Mouse (Mus musculus) stomach, postnatal 0 days (tissue): ENCODE results near the gene Ttc4. TPM values are rescaled to one million over a fixed set of nuclear protein-coding genes. Genes with fewer than 3 reads are reported as not detected.

Experiments
- ATAC-seq: fragments of 200-750 bp; cut with Nextera tagmentation; 2 replicates; pipeline ENCODE4 v1.8.0; 2017; ENCODE audit not compliant: low FRiP score, low TSS enrichment
- DNase-seq: peaks from one replicate; pipeline ENCODE4 v3.0.0-alpha.2; 2016; ENCODE audit warnings: low spot score
- H3K27ac ChIP-seq: fragments of 300-500 bp; sonication (generic); replicated peaks from 2 replicates; pipeline ENCODE4 v1.5.1; 2014; ENCODE audit warnings: mild to moderate bottlenecking, control low read depth
- H3K27me3 ChIP-seq: fragments of 300-500 bp; sonication (generic); 2 replicates; pipeline ENCODE4 v1.6.1; 2014; ENCODE audit warnings: low read length; ENCODE audit not compliant: control insufficient read depth, insufficient read depth
- H3K36me3 ChIP-seq: fragments of 300-500 bp; sonication (generic); 2 replicates; pipeline ENCODE4 v1.6.1; 2014; ENCODE audit warnings: low read length, mixed read lengths; ENCODE audit not compliant: control insufficient read depth, insufficient read depth
- H3K4me1 ChIP-seq: fragments of 300-500 bp; sonication (generic); replicated peaks from 2 replicates; pipeline ENCODE4 v1.6.1; 2014; ENCODE audit warnings: antibody characterized with exemption; ENCODE audit not compliant: control insufficient read depth, insufficient read depth
- H3K4me2 ChIP-seq: fragments of 300-500 bp; sonication (generic); replicated peaks from 2 replicates; pipeline ENCODE4 v1.6.1; 2014; ENCODE audit warnings: low read depth, mild to moderate bottlenecking, control low read depth, moderate library complexity
- H3K4me3 ChIP-seq: fragments of 300-500 bp; sonication (generic); 2 replicates; pipeline ENCODE4 v1.5.1; 2014; ENCODE audit warnings: low read depth, low read length, control low read depth
- H3K9ac ChIP-seq: fragments of 300-500 bp; sonication (generic); 2 replicates; pipeline ENCODE4 v1.6.1; 2014; ENCODE audit warnings: mild to moderate bottlenecking, low read length, control low read depth, mixed read lengths
- H3K9me3 ChIP-seq: fragments of 300-500 bp; sonication (generic); 2 replicates; pipeline ENCODE4 v1.6.1; 2016; ENCODE audit warnings: low read length; ENCODE audit not compliant: control insufficient read depth
- CTCF ChIP-seq: IDR thresholded peaks from 2 replicates; pipeline ENCODE4 v1.5.1; 2016; ENCODE audit warnings: antibody characterized with exemption, low read depth, mild to moderate bottlenecking, moderate library complexity
- EP300 ChIP-seq: optimal IDR thresholded peaks from 2 replicates; pipeline ENCODE3; 2016; ENCODE audit warnings: antibody characterized with exemption
- WGBS: fragments of 180-500 bp; shearing (Covaris S2); extraction: QIAGEN DNeasy Blood & Tissue Kit; methylation state at CpG from one replicate; pipeline ENCODE4 v1.1.7; 2014; 5-methylcytosine and 5-hydroxymethylcytosine counted together
- polyA plus RNA-seq: library from polyadenylated mRNA; unstranded; fragments of >200 nt; fragmentation: Nextera tagmentation; extraction: Ambion mirVana; gene quantifications from 2 replicates; pipeline ENCODE4 v1.2.1, GENCODE M21; 2015

Gene Ttc4
- polyA plus RNA-seq, 1 experiment from 2014 or later: 25.5 TPM

GRCm38 (mm10) chr4:106680955-106681354 lies 2.2 kb upstream of the Ttc4 start:
- ATAC-seq (no peak), DNase-seq (no peak)
- Histone ChIP-seq H3K9me3 (no peaks in the 10 kb centered on the region), H3K36me3 (peaks cover 6% of the 10 kb centered on the region; the same call in 1 of the 2 replicates), H3K4me2 (no peak overlapping the region), H3K27ac (no peak overlapping the region), H3K9ac (no peak overlapping the region), H3K4me1 (no peaks in the 10 kb centered on the region), H3K27me3 (no peaks in the 10 kb centered on the region), H3K4me3 (no peak overlapping the region)
- TF ChIP-seq CTCF (no peak), EP300 (no peak)
- WGBS: 56% methylated on average over 2 of the region's 2 CpGs

GRCm38 (mm10) chr4:106679152-106679551 lies 408 bp upstream of the Ttc4 start:
- Histone ChIP-seq H3K4me1 (no peaks in the 10 kb centered on the region), H3K27ac (no peak overlapping the region), H3K27me3 (no peaks in the 10 kb centered on the region), H3K9ac (no peak overlapping the region), H3K4me3 (no peak overlapping the region), H3K9me3 (no peaks in the 10 kb centered on the region), H3K4me2 (no peak overlapping the region), H3K36me3 (peaks cover 10% of the 10 kb centered on the region)
- no peak; the same call in 1 of the 2 replicates for ATAC-seq
- TF ChIP-seq CTCF (no peak), EP300 (no peak)
- DNase-seq: no peak
- WGBS: 38% methylated on average over 3 of the region's 3 CpGs

- DNase-seq (no peak), ATAC-seq (no peak)
- no peak overlapping the region for H3K9ac ChIP-seq
- no peaks in the 10 kb centered on the region for H3K4me1 ChIP-seq
- no peaks in the 10 kb centered on the region for H3K9me3 ChIP-seq
- no peak overlapping the region for H3K27ac ChIP-seq
- H3K27me3 ChIP-seq: no peaks in the 10 kb centered on the region
- no peak overlapping the region for H3K4me2 ChIP-seq
- 81% methylated on average over 5 of the region's 5 CpGs for WGBS
- TF ChIP-seq CTCF (no peak), EP300 (no peak)
- peaks cover 10% of the 10 kb centered on the region for H3K36me3 ChIP-seq
- no peak overlapping the region for H3K4me3 ChIP-seq
Observed at GRCm38 (mm10) chr4:106676749-106677148, 2.0 kb downstream of the Ttc4 start.

GRCm38 (mm10) chr4:106666546-106666945 lies 12.2 kb downstream of the Ttc4 start:
- H3K4me1 ChIP-seq: no peaks in the 10 kb centered on the region
- no peak overlapping the region for H3K4me2 ChIP-seq
- H3K9ac ChIP-seq: no peak overlapping the region
- H3K4me3 ChIP-seq: no peak overlapping the region
- TF ChIP-seq CTCF: no peak
- no peak for TF ChIP-seq EP300
- no peak for ATAC-seq
- peaks cover 49% of the 10 kb centered on the region for H3K36me3 ChIP-seq
- WGBS: 85% methylated on average over 2 of the region's 2 CpGs
- DNase-seq: no peak
- no peak overlapping the region for H3K27ac ChIP-seq
- no peaks in the 10 kb centered on the region for H3K27me3 ChIP-seq
- H3K9me3 ChIP-seq: no peaks in the 10 kb centered on the region

- WGBS: 92% methylated on average over 10 of the region's 10 CpGs
- Histone ChIP-seq H3K9me3 (no peaks in the 10 kb centered on the region), H3K36me3 (peaks cover 46% of the 10 kb centered on the region)
Observed at GRCm38 (mm10) chr4:106665673-106666072, 13.1 kb downstream of the Ttc4 start.

GRCm38 (mm10) chr4:106665269-106665668 lies 13.5 kb downstream of the Ttc4 start:
- Histone ChIP-seq H3K27me3 (no peaks in the 10 kb centered on the region), H3K9ac (no peak overlapping the region), H3K4me3 (no peak overlapping the region), H3K4me2 (no peak overlapping the region), H3K4me1 (no peaks in the 10 kb centered on the region), H3K9me3 (no peaks in the 10 kb centered on the region), H3K27ac (no peak overlapping the region), H3K36me3 (peaks cover 42% of the 10 kb centered on the region)
- DNase-seq (no peak), ATAC-seq (no peak)
- WGBS: 95% methylated on average over 2 of the region's 2 CpGs
- no peak for TF ChIP-seq CTCF

More at GRCm38 (mm10) chr4:106665673-106666072, 13.1 kb downstream of the Ttc4 start:
- Histone ChIP-seq H3K4me3 (no peak overlapping the region), H3K27me3 (no peaks in the 10 kb centered on the region), H3K4me1 (no peaks in the 10 kb centered on the region), H3K27ac (no peak overlapping the region), H3K9ac (no peak overlapping the region), H3K4me2 (no peak overlapping the region)
- DNase-seq: no peak
- ATAC-seq: no peak
- TF ChIP-seq EP300: no peak
- TF ChIP-seq CTCF: no peak
